Mouse (Mus musculus): Measurements from ENCODE around the gene Cmc4.

Cmc4 gene

DNA sequence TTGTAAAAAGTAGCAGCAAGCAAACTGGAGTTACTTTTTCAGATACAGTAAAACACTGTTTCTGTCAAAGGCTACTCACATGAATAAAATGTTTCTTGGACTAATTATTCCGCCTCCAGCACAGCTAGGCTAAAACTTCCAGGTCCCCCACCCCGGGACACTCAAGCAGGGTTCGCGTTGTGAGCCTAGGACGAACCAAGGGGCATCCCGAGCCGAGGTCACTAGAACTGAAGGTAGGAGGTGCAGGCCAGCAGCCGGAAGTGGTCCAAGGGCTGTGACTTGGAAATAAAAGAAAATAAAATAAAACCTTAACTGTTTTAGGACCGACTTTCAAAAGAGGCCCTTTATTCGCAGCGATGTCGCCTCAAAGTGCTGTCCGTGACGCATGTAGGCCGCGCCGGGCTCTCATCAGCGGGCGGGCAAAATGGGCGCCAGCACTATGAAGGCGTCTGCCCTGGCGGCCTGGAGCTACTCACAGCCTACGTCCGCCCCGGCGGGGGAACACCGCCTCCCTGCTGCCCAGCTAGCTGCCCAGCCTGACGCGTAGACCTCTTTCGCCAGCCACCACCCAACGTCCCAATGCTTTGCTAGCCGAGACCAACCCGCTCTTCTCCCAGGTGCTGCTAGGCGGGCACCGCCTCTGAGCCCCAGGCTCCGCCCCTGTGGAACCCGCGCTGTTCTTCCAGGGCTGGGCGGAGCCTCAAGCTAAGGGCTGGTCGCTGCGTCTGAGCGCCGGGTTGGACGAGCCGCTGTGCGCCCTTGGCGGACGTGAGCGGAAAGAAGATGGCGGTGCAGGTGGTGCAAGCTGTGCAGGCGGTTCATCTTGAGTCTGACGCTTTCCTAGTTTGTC is at the start of gene Cmc4, which contains the start of the genes Mtcp1 and Brcc3:
Gene Cmc4 (minus strand): TSS at position 649 of the 850 bp plus-strand sequence.
Gene Mtcp1 (minus strand): TSS at position 653 of the 850 bp plus-strand sequence.
Gene Brcc3 (plus strand): TSS at position 693 of the 850 bp plus-strand sequence.
- DNase-seq (ENCODE audit: low read depth, low spot score): peak; percentile 74

DNA sequence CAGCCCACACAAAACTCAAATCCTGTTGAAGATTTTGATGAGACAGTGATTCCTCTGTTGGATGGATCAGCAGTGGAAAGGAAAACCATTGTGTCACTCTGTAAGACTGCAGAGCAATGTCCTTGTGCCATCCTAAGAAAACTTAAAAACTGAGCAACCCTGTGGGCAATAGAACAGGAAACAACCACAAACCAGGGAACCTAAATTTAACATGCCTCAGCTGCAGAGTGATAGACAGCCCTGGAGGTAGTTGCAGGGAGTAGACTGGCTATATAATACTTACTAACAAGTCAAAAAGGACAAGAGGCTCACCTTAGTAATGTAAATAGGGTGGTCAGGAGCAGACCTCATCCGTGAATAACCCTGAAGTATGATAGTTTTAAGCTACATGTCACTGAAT is 38.2 kb upstream of the Cmc4 start:
- DNase-seq (ENCODE audit: low read depth, low spot score): no peak

- no peak for DNase-seq (ENCODE audit: low read depth, low spot score)
Measured at GRCm38 (mm10) chrX:75409711-75410110, 6.7 kb downstream of the Cmc4 start.

DNA sequence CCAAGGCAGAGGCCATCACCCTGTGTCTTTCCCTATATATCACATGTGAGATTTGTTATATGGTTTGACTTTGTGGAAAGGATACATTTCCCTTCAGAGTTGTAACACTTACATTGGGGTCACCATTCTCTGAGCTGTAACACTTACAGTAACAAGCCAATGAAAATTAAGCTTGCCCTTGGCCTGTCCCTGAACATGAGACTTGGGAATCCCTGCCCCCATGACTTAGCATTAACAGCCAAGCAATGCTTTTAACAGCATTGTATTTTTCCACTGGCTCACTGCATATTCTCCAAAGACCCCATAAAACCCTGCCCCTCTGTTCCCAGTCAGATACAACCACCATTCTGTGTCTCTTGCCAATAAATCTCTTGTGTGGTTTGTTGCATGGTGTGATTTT is 13.0 kb downstream of the Cmc4 start:
- no peak for DNase-seq (ENCODE audit: low read depth, low spot score)

- DNase-seq (ENCODE audit: low read depth, low spot score): no peak
Measured at GRCm38 (mm10) chrX:75402668-75403067, 13.7 kb downstream of the Cmc4 start.

DNA sequence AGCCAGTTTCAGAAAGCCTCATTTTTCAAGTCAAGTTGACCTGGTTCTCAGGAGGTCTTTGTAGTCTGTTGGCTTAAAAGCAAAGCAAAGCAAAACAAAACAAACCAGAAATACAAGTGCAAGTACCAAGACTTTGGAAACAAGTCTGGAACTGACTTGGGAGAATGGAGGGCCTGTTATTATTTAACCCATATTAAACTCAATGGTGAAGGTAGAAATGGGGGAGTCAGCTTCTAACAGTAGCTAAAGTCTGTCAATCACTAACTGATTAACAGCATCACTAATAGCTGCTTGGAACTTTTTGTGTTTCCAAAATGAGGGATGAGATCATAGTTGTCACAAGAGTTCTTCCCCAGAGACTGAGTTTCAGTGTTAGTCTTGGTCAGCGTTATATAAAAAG is 16.9 kb downstream of the Cmc4 start:
- DNase-seq (ENCODE audit: low read depth, low spot score): no peak

- peak; percentile 50 for DNase-seq (ENCODE audit: low read depth, low spot score)
Measured at GRCm38 (mm10) chrX:75382195-75382771, 34.1 kb downstream of the Cmc4 start, which contains the start of the genes Fundc2 and F8. Gene Fundc2, plus strand, starts transcription at chrX:75382399. Gene F8, minus strand, starts transcription at chrX:75382615.

DNA sequence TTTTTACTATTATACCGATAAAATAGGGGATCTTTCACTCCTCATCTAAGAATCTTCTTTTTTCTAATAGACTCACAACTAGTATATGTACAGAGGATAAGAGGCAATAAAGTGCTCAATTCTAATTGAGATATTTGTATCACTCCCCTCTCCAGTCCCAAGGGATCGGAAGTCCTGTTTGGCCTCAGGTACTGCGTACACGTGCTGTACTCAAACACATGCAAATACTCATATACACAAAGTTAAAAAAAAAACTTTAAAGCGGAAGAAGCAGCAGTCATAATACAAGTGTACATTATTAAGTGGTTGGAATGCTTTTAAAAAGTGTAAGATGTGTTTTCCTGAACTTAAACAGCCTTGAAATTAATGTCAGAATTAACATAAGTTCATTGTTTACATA is 34.7 kb downstream of the Cmc4 start:
- DNase-seq (ENCODE audit: low read depth, low spot score): no peak

DNA sequence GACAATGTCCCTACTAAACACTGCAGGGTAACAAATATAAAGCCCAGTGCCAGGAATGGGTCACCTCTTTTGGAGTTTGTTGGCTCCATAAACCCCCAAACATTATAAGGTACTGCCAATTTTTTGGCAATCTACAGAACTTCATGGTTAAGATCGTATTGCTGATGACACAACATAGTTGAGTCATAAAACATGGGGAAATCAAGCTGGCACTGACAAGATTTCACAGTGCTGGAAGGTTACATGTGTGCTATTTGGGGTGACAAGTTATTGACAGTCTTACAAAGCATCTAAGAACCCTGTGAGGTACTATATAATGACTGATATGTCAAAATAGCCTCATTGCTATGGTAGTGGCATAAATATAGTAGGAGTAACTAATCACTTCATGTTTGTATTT is 35.2 kb downstream of the Cmc4 start:
- no peak for DNase-seq (ENCODE audit: low read depth, low spot score)

DNA sequence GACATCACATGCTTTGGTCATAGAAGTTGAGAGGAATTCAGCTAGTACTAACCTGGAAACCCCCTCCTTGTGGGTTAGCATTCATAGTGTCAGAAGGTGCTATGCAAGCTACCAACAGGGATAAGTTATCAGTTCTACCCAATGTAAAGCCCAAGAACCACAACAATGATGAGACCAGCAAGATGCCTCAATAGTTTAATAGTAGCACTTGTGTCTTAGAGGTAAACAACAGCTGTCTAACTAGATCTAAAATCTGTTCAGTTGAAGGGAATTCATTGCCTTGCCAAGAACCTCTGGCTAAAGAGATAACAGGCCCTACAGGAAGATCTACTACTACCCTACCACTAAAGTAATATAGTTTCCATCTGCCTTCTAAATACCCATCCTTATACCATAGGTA is 39.6 kb downstream of the Cmc4 start:
- DNase-seq (ENCODE audit: low read depth, low spot score): no peak

DNA sequence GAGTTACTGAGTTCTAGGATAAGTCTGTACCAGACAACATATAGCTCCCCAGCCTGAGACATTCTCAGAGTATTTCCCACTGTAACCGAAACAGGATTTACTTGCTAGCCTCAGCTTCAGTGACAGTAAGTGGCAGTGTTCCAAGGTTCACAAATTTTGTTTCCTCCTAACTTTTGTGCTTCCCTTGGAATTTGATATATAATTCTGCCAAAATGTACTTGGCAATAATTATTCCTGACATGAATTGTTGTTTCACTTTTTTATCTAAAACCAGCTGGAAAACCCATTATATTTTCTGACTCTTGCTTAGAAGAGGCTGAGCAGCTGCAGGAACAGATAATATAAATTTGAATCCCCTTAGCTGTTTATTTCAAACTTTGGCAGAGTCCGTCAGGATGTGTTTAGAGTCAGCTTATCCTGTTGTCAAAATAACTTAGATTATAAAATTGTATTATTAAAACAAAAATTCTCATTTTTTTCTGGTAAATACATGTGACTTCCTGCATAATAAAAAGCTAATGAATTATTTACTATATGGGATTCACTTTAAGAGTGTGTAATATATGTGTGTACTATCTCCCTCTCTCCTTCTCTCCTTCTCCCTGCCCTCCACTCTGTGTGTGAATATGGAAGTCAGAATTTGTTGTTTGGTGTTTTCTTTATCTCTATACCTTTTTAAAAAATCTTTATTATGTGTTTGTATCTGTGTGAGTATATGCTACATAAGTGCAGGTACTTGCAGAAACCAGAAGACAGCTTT is 43.5 kb downstream of the Cmc4 start:
- DNase-seq (ENCODE audit: low read depth, low spot score): no peak

- DNase-seq (ENCODE audit: low read depth, low spot score): no peak
Measured at GRCm38 (mm10) chrX:75370197-75370596, 46.2 kb downstream of the Cmc4 start.
